Mouse (Mus musculus) ES-E14 (cell line): ENCODE measurements around the gene Pth1r. TPM values are rescaled to one million over a fixed set of nuclear protein-coding genes. Genes with fewer than 3 reads are reported as not detected.

Experiments used
- DNase-seq: peaks from one replicate; pipeline ENCODE4 v3.0.0-alpha.2; 2013; ENCODE audit warnings: low read depth, low spot score
- H3K27ac ChIP-seq: 2 replicates; pipeline ENCODE4 v1.5.1; 2012; ENCODE audit warnings: low read depth, mild to moderate bottlenecking, low read length, moderate library complexity, mixed read lengths; ENCODE audit not compliant: poor library complexity, insufficient read depth, severe bottlenecking
- H3K36me3 ChIP-seq: 2 replicates; pipeline ENCODE4 v1.6.1; 2012; ENCODE audit warnings: mild to moderate bottlenecking, low read length, moderate library complexity, mixed read lengths; ENCODE audit not compliant: control insufficient read depth, poor library complexity, insufficient read depth, severe bottlenecking
- H3K4me1 ChIP-seq, 2 experiments: fragments of 150-350 bp in 1 of 2; sonication (generic) in 1 of 2; 2 replicates each; pipeline ENCODE4 v1.6.1; 2012; ENCODE audit warnings: low read length in 2 of 2, mild to moderate bottlenecking in 1 of 2, mixed read lengths in 1 of 2; ENCODE audit not compliant: control insufficient read depth in 2 of 2, insufficient read depth in 2 of 2, poor library complexity in 1 of 2
- H3K4me3 ChIP-seq, 2 experiments: fragments of 150-350 bp in 1 of 2; sonication (generic) in 1 of 2; 2 replicates each; pipeline ENCODE4 v1.5.1; 2012; ENCODE audit warnings: low read length in 2 of 2, low read depth in 1 of 2, mild to moderate bottlenecking in 1 of 2, mixed read lengths in 1 of 2; ENCODE audit not compliant: insufficient read depth in 1 of 2, poor library complexity in 1 of 2, severe bottlenecking in 1 of 2
- H3K9ac ChIP-seq: 2 replicates; pipeline ENCODE4 v1.6.1; 2012; ENCODE audit warnings: low read depth, mild to moderate bottlenecking, low read length, mixed read lengths; ENCODE audit not compliant: poor library complexity, insufficient read depth, severe bottlenecking
- H3K9me3 ChIP-seq: fragments of 150-350 bp; sonication (generic); 2 replicates; pipeline ENCODE4 v1.6.1; 2012; ENCODE audit warnings: low read depth, mild to moderate bottlenecking, low read length; ENCODE audit not compliant: control insufficient read depth, insufficient read depth
- CHD2 ChIP-seq: IDR thresholded peaks from 2 replicates; pipeline ENCODE4 v1.6.1; 2014; ENCODE audit warnings: mild to moderate bottlenecking, low read depth, low read length, inconsistent platforms
- HCFC1 ChIP-seq: IDR thresholded peaks from 2 replicates; pipeline ENCODE4 v1.6.1; 2012; ENCODE audit warnings: low read length, inconsistent platforms, borderline replicate concordance; ENCODE audit not compliant: insufficient read depth
- MAFK ChIP-seq: IDR thresholded peaks from 2 replicates; pipeline ENCODE4 v1.6.1; 2014; ENCODE audit warnings: mild to moderate bottlenecking, low read depth, low read length, inconsistent platforms; ENCODE audit not compliant: insufficient read depth
- ZC3H11A ChIP-seq: IDR thresholded peaks from 2 replicates; pipeline ENCODE4 v1.6.1; 2012; ENCODE audit warnings: low read depth, mild to moderate bottlenecking, inconsistent platforms, low read length, borderline replicate concordance
- ZNF384 ChIP-seq: IDR thresholded peaks from 2 replicates; pipeline ENCODE4 v1.6.1; 2012; ENCODE audit warnings: low read depth, low read length, inconsistent platforms
- in situ Hi-C, 2 experiments: fragments of 600-800 bp; cut with MboI; formaldehyde crosslinking; loops; one replicate each; pipeline ENCODE4 v1.15.1; 2025; ENCODE audit warnings: low sequenced_read_pairs in 2 of 2, inconsistent platforms in 1 of 2; ENCODE audit not compliant: unreplicated experiment in 2 of 2
- total RNA-seq: library from RNA; depleted of rRNA; stranded (reverse); fragments of 300-350 nt; gene quantifications from 2 replicates; pipeline ENCODE4 v1.2.3, GENCODE M21; 2012; rRNA removed

Pth1r gene
- total RNA-seq = 3.2 and 6.8 TPM in 2 replicates

GRCm38 (mm10) chr9:110746961-110747360 is at the start of gene Pth1r:
Pth1r (minus strand) TSS chr9:110747145.
- H3K9me3 ChIP-seq = no peaks in the 10 kb centered on the region
- H3K4me1 ChIP-seq = peaks cover 0 to 2% of the 10 kb centered on the region in 2 experiments; a peak in 1 of 4 replicates
- H3K9ac ChIP-seq = no peak within 1 kb of the TSS
- no peak within 1 kb of the TSS for H3K27ac ChIP-seq
- H3K36me3 ChIP-seq = no peaks in the 10 kb centered on the region
- TF ChIP-seq ZC3H11A = no peak
- TF ChIP-seq CHD2 = no peak
- TF ChIP-seq HCFC1 = no peak
- no peak for TF ChIP-seq MAFK
- no peak for TF ChIP-seq ZNF384
- no peak within 1 kb of the TSS for H3K4me3 ChIP-seq
- in situ Hi-C loops = no loop called here
- DNase-seq = no peak

- in situ Hi-C loops = no loop called here
- Histone ChIP-seq H3K9me3 (no peaks in the 10 kb centered on the region), H3K27ac (no peak overlapping the region), H3K4me3 (no peak overlapping the region), H3K9ac (no peak overlapping the region), H3K4me1 (no peaks in the 10 kb centered on the region), H3K36me3 (peaks cover 2% of the 10 kb centered on the region; the same call in 1 of the 2 replicates)
- TF ChIP-seq CHD2 (no peak), MAFK (no peak), ZC3H11A (no peak), HCFC1 (no peak), ZNF384 (no peak)
- no peak for DNase-seq
These were observed 43.5 kb upstream of the Pth1r start for GRCm38 (mm10) chr9:110790462-110790861.

GRCm38 (mm10) chr9:110788169-110788568 is 41.2 kb upstream of the Pth1r start:
- no peak overlapping the region for H3K27ac ChIP-seq
- H3K4me3 ChIP-seq = no peak overlapping the region
- in situ Hi-C loops = no loop called here
- no peak overlapping the region for H3K9ac ChIP-seq
- no peaks in the 10 kb centered on the region for H3K36me3 ChIP-seq
- no peak for DNase-seq
- no peaks in the 10 kb centered on the region for H3K4me1 ChIP-seq
- no peak for TF ChIP-seq ZC3H11A
- TF ChIP-seq ZNF384 = no peak
- TF ChIP-seq HCFC1 = no peak
- no peak for TF ChIP-seq CHD2
- TF ChIP-seq MAFK = no peak
- no peaks in the 10 kb centered on the region for H3K9me3 ChIP-seq

GRCm38 (mm10) chr9:110783611-110784010 is 36.7 kb upstream of the Pth1r start:
- H3K4me1 ChIP-seq = no peaks in the 10 kb centered on the region
- no peaks in the 10 kb centered on the region for H3K9me3 ChIP-seq
- no peaks in the 10 kb centered on the region for H3K36me3 ChIP-seq
- H3K4me3 ChIP-seq = no peak overlapping the region
- no peak overlapping the region for H3K9ac ChIP-seq
- TF ChIP-seq ZC3H11A (no peak), ZNF384 (no peak), HCFC1 (no peak), MAFK (no peak), CHD2 (no peak)
- no peak overlapping the region for H3K27ac ChIP-seq
- in situ Hi-C loops = no loop called here
- no peak for DNase-seq

- Histone ChIP-seq H3K4me3 (peak overlapping the region; percentile 70 to 83), H3K36me3 (no peaks in the 10 kb centered on the region), H3K9me3 (no peaks in the 10 kb centered on the region), H3K9ac (peak overlapping the region; percentile 78), H3K27ac (no peak overlapping the region), H3K4me1 (no peaks in the 10 kb centered on the region)
- no peak for TF ChIP-seq ZC3H11A
- in situ Hi-C loops = no loop called here
- DNase-seq = no peak
These were observed 34.8 kb upstream of the Pth1r start for GRCm38 (mm10) chr9:110781731-110782130.
